Mouse (Mus musculus): ENCODE results near the gene Zfp131.

- TF ChIP-seq CTCF (IDR thresholded peaks at IDR 0.05; ENCODE audit: low read depth, low read length) (no peak), GATA1 (IDR thresholded peaks at IDR 0.05; ENCODE audit: borderline replicate concordance, low read length) (no peak)
Observed at GRCm38 (mm10) chr13:119731448-119731847, 59.2 kb downstream of the Zfp131 start.

All from G1E (cell line).